Mouse (Mus musculus) liver, embryonic 11.5 days (tissue): Measurements from ENCODE around the gene Capn7. TPM values are rescaled to one million over a fixed set of nuclear protein-coding genes. Genes with fewer than 3 reads are reported as not detected.

ENCODE experiments used
- ATAC-seq: fragments of 200-750 bp; cut with Nextera tagmentation; replicated peaks from 2 replicates; pipeline ENCODE4 v1.8.0; 2017; ENCODE audit warnings: moderate number of reproducible peaks, mild to moderate bottlenecking, moderate TSS enrichment, moderate library complexity; ENCODE audit not compliant: low FRiP score
- DNase-seq: peaks from one replicate; pipeline ENCODE4 v3.0.0-alpha.2; 2017; ENCODE audit warnings: low spot score
- H3K27ac ChIP-seq: fragments of 300-500 bp; sonication (generic); 2 replicates; pipeline ENCODE4 v1.5.1; 2014; ENCODE audit warnings: mild to moderate bottlenecking, low read depth, low read length, control low read depth
- H3K27me3 ChIP-seq: fragments of 300-500 bp; sonication (generic); replicated peaks from 2 replicates; pipeline ENCODE4 v1.6.1; 2014; ENCODE audit warnings: low read length, mixed read lengths; ENCODE audit not compliant: control insufficient read depth, insufficient read depth
- H3K36me3 ChIP-seq: fragments of 300-500 bp; sonication (generic); 2 replicates; pipeline ENCODE4 v1.6.1; 2014; ENCODE audit warnings: mild to moderate bottlenecking, low read length, moderate library complexity, mixed read lengths; ENCODE audit not compliant: control insufficient read depth, insufficient read depth
- H3K4me1 ChIP-seq: fragments of 300-500 bp; sonication (generic); replicated peaks from 2 replicates; pipeline ENCODE4 v1.6.1; 2014; ENCODE audit warnings: low read length, mixed read lengths; ENCODE audit not compliant: control insufficient read depth, insufficient read depth
- H3K4me2 ChIP-seq: fragments of 300-500 bp; sonication (generic); 2 replicates; pipeline ENCODE4 v1.6.1; 2014; ENCODE audit warnings: mild to moderate bottlenecking, control low read depth, moderate library complexity
- H3K4me3 ChIP-seq: fragments of 300-500 bp; sonication (generic); 2 replicates; pipeline ENCODE4 v1.5.1; 2014; ENCODE audit warnings: low read depth, low read length, control low read depth
- H3K9ac ChIP-seq: fragments of 300-500 bp; sonication (generic); 2 replicates; pipeline ENCODE4 v1.6.1; 2014; ENCODE audit warnings: low read depth, low read length, control low read depth
- H3K9me3 ChIP-seq: fragments of 300-500 bp; sonication (generic); 2 replicates; pipeline ENCODE4 v1.6.1; 2016; ENCODE audit warnings: low read length, inconsistent platforms, mixed read lengths; ENCODE audit not compliant: control insufficient read depth
- WGBS: fragments of 180-500 bp; shearing (Covaris S2); extraction: QIAGEN DNeasy Blood & Tissue Kit; methylation state at CpG from one replicate; pipeline ENCODE4 v1.1.7; 2014; 5-methylcytosine and 5-hydroxymethylcytosine counted together
- polyA plus RNA-seq: library from polyadenylated mRNA; unstranded; fragments of >200 nt; fragmentation: Nextera tagmentation; extraction: Ambion mirVana; gene quantifications from 2 replicates; pipeline ENCODE4 v1.2.1, GENCODE M21; 2014

Capn7 gene
- polyA plus RNA-seq, 1 experiment from 2014 or later = 34.4 TPM

DNA sequence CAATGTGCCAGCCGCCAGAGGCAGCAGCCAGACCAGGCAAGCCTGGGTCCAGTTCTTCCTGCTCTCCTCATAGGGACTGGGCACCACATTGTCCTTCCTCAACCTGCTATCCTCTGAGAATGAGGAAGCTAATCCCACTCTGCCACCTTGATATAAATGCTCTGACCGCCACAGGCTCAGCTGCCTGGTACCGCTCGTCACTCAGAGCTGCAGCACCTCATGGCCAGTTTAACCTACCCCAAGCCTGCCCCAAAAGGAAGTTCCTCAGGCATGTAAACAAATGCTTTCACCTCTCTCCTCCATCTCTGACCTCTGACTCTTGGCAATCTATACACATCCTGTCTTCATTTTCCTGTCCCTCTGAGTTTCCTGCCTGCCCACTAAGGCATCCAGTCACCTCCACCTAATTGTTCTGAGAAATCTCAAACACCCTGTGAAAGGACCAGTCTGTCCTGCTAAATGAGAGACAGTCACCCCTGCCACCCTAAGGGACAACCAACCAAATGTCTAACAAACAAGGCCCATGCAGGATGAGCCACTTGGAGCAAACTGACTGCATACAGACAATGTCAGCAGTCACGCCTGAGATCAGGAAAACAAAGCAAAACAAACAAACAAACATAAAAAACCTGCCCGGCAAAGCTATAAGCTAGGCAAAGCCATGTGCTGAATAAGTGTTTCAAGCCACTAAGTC, 71.6 kb downstream of the Capn7 start:
- no peaks in the 10 kb centered on the region for H3K27me3 ChIP-seq
- no peaks in the 10 kb centered on the region for H3K36me3 ChIP-seq
- ATAC-seq = no peak
- H3K9me3 ChIP-seq = no peaks in the 10 kb centered on the region
- no peak overlapping the region for H3K9ac ChIP-seq
- peaks cover 36% of the 10 kb centered on the region for H3K4me1 ChIP-seq
- 0 out of 2 replicates have a peak overlapping the region, but pooled peaks have one; percentile 7 for H3K4me2 ChIP-seq
- H3K27ac ChIP-seq = peak overlapping the region; percentile 62
- no peak for DNase-seq
- 56% methylated on average over 6 of the region's 6 CpGs for WGBS
- no peak overlapping the region for H3K4me3 ChIP-seq

DNA sequence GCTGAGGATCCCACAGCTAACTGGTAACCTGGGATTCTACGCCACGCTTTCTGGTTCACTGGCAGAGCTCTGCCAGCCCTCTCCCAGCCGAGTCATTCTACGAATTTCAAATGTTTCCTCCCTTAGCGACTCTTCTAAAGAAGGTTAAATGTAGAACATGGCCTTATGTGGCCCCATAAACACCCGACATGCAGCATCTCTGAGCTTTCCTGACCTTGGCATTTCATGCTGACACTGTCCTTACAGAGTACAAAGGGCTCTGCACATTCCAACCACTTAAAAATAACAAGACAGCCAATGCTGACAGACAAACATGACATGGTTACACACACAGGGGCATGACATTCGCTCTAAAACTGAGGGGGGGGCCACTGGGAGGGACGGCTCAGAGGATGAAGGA, 72.2 kb downstream of the Capn7 start:
- H3K4me3 ChIP-seq = no peak overlapping the region
- peak overlapping the region; percentile 28; the same call in 1 of the 2 replicates for H3K27ac ChIP-seq
- H3K4me1 ChIP-seq = peaks cover 33% of the 10 kb centered on the region
- H3K9me3 ChIP-seq = no peaks in the 10 kb centered on the region
- no peaks in the 10 kb centered on the region for H3K27me3 ChIP-seq
- H3K4me2 ChIP-seq = no peak overlapping the region
- DNase-seq (no peak), ATAC-seq (no peak)
- H3K9ac ChIP-seq = no peak overlapping the region
- 72% methylated on average over 8 of the region's 8 CpGs for WGBS
- no peaks in the 10 kb centered on the region for H3K36me3 ChIP-seq

DNA sequence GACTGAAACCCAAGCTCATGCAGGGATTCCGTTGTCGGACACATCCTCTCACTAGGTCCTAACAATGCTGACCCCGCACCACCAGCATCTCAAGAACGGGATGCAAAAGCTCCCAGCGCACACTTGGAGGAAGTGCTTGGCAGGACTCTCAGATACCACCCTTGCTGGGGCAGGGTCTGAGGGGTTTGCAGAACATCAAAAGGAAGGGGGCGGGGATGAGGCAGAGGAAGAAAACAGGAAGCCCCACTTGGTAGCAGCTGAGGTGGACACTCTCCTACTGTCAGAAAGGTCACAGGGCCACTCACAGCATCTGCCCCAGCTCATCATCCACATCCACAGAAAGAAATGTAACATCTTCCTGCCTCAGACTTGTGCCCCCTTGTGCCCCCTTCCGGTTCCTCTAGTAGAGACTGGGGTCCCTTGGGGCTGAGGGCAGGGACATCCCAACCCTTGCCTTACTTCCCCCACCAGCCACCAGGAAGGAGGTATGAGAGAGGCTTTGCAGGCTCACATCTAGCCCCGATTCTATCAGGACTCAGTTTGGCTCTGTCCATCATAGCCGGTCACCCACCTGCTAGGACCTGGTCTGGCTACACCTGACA, 73.8 kb downstream of the Capn7 start:
- no peaks in the 10 kb centered on the region for H3K9me3 ChIP-seq
- peaks cover 31% of the 10 kb centered on the region for H3K4me1 ChIP-seq
- H3K27ac ChIP-seq = no peak overlapping the region
- H3K9ac ChIP-seq = no peak overlapping the region
- H3K27me3 ChIP-seq = no peaks in the 10 kb centered on the region
- H3K36me3 ChIP-seq = no peaks in the 10 kb centered on the region
- DNase-seq (no peak), ATAC-seq (no peak)
- WGBS = 52% methylated on average over 9 of the region's 9 CpGs
- no peak overlapping the region for H3K4me3 ChIP-seq
- H3K4me2 ChIP-seq = no peak overlapping the region

DNA sequence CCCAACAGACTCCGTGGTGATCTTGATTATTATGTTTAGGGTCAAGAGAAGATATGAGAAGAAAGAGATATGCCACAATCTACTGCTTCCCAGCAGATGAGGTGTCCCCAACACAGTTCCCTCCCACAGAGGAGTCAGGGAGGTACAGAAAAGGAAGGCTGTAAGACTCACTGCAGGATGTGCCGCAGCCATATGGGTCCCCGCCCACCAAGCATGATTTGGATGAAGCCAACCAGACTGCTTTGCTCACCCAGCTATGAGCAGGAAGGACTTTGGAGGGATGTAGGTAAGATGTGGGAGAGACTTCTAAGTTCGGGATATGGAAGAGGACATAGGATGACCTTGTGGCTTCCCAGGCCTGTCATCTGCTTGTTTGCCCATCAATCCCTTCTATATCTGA, 74.3 kb downstream of the Capn7 start:
- Histone ChIP-seq H3K27me3 (no peaks in the 10 kb centered on the region), H3K4me1 (peaks cover 27% of the 10 kb centered on the region), H3K9ac (no peak overlapping the region), H3K36me3 (no peaks in the 10 kb centered on the region), H3K4me3 (no peak overlapping the region), H3K4me2 (no peak overlapping the region), H3K9me3 (no peaks in the 10 kb centered on the region), H3K27ac (no peak overlapping the region)
- no peak for DNase-seq
- ATAC-seq = no peak
- 58% methylated on average over 4 of the region's 4 CpGs for WGBS

DNA sequence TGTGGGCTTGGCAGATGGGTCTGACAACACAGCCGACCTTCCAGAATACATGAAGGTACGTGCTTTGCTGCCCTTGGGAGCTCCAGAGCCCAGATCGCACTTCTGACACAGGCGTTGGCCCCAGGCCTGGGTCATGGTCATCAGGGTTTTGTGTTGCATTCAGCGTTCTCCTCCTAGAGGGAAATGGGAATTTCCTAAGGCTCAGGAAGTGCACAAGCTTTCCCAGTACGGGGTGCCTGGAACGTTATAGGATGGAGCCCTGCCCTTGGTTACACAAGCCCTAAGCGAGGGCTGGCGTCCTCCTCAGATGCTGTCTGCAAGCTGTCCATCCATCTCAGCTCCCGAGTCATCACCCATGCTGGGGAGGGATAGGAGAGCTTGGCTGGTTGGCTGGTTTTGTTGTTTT, 76.2 kb downstream of the Capn7 start:
- DNase-seq (no peak), ATAC-seq (no peak)
- Histone ChIP-seq H3K27me3 (no peaks in the 10 kb centered on the region), H3K4me3 (no peak overlapping the region), H3K9ac (no peak overlapping the region), H3K4me1 (peaks cover 23% of the 10 kb centered on the region), H3K4me2 (no peak overlapping the region), H3K9me3 (no peaks in the 10 kb centered on the region), H3K27ac (no peak overlapping the region), H3K36me3 (no peaks in the 10 kb centered on the region)
- 73% methylated on average over 10 of the region's 10 CpGs for WGBS

DNA sequence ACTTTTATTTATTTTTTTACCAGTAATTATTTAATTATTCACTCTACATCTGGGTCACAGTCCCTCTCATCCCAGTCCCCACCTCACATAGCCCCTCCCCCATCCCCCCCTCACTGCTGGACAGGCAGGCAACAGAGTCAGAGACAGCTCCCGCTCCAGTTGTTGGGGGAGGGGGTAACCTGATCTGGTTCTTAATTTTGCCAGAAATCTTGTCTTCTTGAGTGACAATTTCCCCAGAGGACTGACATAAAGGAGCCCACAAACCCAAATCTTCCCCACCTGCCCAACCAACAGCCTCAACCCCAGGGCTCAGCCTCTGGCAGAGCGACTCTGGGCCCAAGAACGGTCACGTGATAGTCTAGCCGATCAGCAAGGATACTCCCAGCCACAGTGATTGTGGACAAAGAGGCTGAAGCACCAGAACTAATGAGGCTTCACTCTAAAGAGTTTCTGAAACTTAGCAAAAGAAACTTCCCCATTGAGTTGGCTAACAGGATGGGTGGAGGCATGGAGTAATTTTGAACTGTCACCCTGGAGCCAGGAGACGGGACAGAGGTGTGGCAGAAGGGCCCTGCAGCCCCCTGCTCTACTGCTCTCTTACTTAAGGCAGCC, 77.1 kb downstream of the Capn7 start:
- no peak for DNase-seq
- no peak overlapping the region for H3K4me3 ChIP-seq
- no peak overlapping the region for H3K9ac ChIP-seq
- no peak overlapping the region for H3K4me2 ChIP-seq
- H3K9me3 ChIP-seq = no peaks in the 10 kb centered on the region
- peaks cover 17% of the 10 kb centered on the region for H3K4me1 ChIP-seq
- no peaks in the 10 kb centered on the region for H3K36me3 ChIP-seq
- no peak for ATAC-seq
- H3K27me3 ChIP-seq = no peaks in the 10 kb centered on the region
- no peak overlapping the region for H3K27ac ChIP-seq
- 54% methylated on average over 6 of the region's 6 CpGs for WGBS

DNA sequence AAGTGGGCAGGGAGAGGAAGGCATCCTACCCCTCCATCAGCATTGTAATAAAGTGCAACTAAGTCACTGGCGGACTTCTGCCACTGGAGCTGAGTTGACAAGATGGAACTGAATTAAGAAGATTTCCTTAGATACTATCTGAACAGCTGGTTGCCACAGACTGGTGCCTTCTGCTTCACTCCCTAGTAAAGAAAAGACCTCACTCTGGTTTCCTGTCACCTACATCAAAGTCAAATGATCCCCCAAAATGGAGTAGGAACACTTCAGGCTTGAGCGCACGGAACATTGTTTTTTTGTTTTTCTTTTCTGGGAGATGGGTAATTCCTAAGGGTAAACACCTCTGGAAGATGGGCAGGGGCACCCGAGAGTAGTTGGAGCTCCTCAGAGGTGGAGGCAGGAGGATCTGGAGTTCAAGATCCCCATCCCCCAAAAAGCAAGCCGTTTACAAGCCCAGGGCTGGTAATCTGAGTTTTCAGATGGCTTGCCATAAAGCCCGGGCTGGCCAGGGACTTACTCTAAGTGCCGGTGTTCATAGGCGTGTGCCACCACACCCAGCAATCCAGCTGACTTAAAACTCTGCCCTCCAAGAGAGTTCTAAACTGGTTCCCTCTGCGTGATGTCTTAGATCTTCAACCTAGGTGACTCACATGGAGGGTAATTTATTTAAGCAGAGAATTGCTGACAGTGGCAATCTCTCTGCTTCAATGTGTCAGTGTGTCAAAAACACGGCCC, 78.0 kb downstream of the Capn7 start:
- H3K4me1 ChIP-seq = peaks cover 19% of the 10 kb centered on the region
- H3K27ac ChIP-seq = no peak overlapping the region
- no peak for DNase-seq
- no peak overlapping the region for H3K9ac ChIP-seq
- H3K9me3 ChIP-seq = no peaks in the 10 kb centered on the region
- no peak for ATAC-seq
- no peaks in the 10 kb centered on the region for H3K36me3 ChIP-seq
- WGBS = 68% methylated on average over 10 of the region's 10 CpGs
- H3K4me2 ChIP-seq = no peak overlapping the region
- no peak overlapping the region for H3K4me3 ChIP-seq
- no peaks in the 10 kb centered on the region for H3K27me3 ChIP-seq

DNA sequence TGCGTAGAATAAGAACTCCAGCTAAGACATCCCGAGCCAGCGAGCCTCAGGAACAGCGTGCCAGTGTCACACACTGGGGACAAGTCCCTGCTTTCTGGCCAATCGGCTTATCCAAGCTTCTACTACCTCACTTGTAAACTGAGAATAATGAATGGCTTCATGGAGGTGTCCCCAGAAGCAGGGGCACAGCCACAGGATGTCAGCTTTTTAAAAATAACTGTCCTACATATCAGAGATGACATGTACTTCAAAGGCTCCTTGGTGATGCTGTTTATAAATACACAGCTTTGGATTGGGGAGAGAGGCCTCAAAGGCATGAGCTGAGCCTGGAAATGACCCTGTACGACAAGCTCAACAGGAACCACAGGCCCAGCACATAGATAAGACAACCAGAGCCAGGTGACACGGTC, 78.5 kb downstream of the Capn7 start:
- H3K9ac ChIP-seq = no peak overlapping the region
- H3K27me3 ChIP-seq = no peaks in the 10 kb centered on the region
- no peaks in the 10 kb centered on the region for H3K9me3 ChIP-seq
- ATAC-seq = no peak; the same call in 1 of the 2 replicates
- 54% methylated on average over 7 of the region's 7 CpGs for WGBS
- peaks cover 19% of the 10 kb centered on the region for H3K4me1 ChIP-seq
- no peak overlapping the region for H3K4me3 ChIP-seq
- H3K36me3 ChIP-seq = no peaks in the 10 kb centered on the region
- H3K27ac ChIP-seq = no peak overlapping the region
- no peak overlapping the region for H3K4me2 ChIP-seq
- no peak for DNase-seq
